Mouse (Mus musculus): ENCODE results near the gene Arfgef3. TPM values are rescaled to one million over a fixed set of nuclear protein-coding genes. Genes with fewer than 3 reads are reported as not detected.

Gene Arfgef3
- total RNA-seq (2021), result under 1 TPM; 0.31 to 0.48 TPM

DNA sequence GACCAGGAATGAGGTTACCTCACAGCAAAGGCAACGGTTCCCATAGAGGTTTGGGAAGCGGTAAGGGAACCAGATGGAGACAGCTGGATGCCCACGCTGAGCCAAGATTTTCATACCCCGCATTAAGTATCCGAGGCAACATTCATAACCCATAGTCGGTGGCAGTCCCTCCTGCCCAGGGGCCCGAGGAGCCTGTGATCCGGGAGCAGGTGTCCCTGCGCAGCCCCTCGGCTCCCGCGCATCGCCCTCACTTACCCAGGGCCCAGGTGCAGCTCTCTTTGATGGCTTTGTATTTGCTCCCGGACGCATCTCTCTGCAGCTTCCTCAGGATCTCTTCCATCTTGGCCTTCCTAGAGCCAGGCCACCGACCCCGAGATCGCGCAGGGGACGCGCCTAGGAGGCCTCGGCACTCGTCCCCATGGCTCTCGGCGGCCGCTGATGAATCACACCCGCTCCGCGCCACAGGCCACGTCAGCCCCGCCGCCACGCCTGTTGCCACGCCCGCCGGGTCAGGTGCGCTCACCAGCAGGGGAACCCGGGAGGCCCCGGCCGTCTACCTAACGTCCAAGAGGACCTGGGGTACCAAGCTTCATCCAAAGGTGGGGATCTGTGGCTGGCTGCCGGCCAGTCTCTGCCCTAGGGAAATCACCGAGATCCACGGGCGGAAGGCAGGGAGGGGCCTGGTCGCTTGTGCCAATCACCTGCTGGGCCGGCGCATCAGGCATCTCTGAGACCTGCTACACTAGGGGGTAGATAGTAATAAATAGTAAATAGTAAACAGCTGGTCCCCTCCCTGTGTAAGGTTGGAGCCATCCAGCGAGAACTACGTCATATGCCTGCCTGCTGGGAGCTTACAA, at the start of gene Arfgef3:
Gene Arfgef3 (minus strand): TSS at position 664 of the 857 bp plus-strand sequence.
- intact Hi-C loops (cut with DNase I), result no loop called here
- peak; percentile 13 for DNase-seq (ENCODE audit: low spot score)

DNA sequence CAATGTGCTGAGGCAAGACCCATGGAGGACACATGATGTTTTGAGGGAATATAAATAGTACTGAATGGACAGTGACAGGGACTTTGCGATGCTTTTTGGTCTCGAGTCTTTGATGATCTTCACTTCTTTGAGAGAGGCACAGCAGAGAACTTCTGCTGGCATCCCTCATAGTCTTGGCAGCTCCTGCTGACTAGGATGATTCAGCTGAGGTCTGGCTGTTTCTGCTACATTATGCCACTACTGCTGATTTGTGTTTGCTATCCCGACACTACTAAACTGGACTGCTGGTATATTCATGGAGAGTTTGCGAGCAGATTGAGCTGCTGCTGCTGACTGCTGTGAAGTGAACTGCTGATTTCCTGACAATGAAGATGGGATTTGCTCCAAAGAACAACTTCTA, 46.3 kb upstream of the Arfgef3 start:
- DNase-seq (ENCODE audit: low spot score), result no peak
- intact Hi-C loops (cut with DNase I), result no loop called here

DNA sequence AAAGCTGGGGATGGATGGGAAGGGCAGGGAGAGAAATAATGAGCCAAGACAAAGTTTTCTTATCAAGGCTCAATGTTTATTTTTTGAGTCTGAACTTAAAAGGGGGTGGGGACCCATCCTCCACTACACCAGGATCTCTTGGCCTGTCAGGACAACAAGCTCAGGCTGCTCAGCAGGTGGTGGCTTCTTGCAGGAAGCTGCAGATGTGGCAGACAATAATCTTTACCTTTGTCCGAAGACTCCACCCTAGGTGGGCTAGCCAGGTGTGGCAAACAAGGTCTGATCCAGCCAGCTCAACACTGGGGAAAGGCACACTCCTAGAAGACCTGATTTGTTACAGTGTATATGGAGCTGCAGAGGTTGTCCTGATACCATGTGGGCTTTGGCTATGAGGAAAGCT, 44.9 kb upstream of the Arfgef3 start:
- no peak for DNase-seq (ENCODE audit: low spot score)

DNA sequence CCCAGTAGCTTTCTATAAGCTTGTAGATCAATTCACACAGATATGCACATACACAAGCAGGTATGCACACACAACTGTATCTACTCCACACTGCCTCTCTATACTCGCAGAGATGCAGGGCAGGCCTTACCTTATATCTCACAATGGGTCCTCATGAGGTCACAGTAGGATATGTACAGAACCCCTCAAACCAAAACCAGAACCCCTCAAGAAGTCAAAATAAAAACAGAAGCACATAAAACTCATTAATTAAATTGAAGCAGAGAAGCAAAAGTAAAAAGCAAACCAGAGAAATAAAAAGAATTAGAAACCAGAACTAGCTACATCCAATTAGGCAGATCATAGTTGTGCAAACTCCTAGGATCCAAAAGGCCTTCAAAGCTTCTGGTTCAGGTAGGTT, 42.9 kb upstream of the Arfgef3 start, which contains the start of gene Gm4922:
Gene Gm4922 (minus strand): TSS at position 101 of the 400 bp plus-strand sequence.
- intact Hi-C loops (cut with DNase I), result no loop called here

More for the DNA sequence above, 44.9 kb upstream of the Arfgef3 start:
- intact Hi-C loops (cut with DNase I), result no loop called here

GRCm38 (mm10) chr10:18777546-18777945, 33.8 kb upstream of the Arfgef3 start:
- no peak for DNase-seq (ENCODE audit: low spot score)
- intact Hi-C loops (cut with DNase I), result no loop called here

More for the DNA sequence above, 42.9 kb upstream of the Arfgef3 start, which contains the start of gene Gm4922:
- no peak for DNase-seq (ENCODE audit: low spot score)

DNA sequence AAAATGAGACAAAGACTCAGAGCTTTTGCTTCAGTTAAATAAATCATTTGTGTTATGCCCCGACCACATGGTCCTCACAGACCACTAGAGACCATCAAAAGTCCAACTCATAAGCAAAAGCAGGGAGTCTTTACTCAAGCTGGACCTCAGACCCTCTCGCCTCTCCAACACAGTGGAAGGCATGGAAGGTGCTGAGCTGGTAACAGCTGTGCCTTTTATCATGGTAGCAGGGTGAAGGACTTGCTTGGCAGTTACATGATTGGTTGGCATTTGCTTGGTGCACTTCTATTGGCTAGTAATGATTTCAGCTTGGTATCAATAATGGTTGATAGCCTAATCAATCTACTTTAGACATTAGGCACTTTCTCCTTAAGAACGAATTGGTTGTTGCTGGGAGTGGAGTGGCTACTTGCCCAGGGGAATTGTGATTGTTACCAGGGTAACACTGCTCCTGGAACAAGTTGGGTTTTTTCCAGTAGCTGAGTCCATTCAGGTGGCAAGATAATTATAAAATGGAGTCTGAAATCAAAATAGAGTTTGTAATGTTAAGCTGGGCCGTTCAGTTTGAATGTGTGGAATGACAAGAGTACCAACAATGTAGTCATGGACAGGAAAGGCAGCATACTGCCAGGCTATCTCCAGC, 28.9 kb upstream of the Arfgef3 start:
- intact Hi-C loops (cut with DNase I), result loop anchor here (5.0 kb wide), 1 partner anchor 45 kb away; no protein-coding TSS in a partner anchor
- DNase-seq (ENCODE audit: low spot score), result no peak

GRCm38 (mm10) chr10:18769909-18770308, 26.2 kb upstream of the Arfgef3 start:
- DNase-seq (ENCODE audit: low spot score), result no peak
- intact Hi-C loops (cut with DNase I), result loop anchor here (5.0 kb wide), 1 partner anchor 47 kb away; no protein-coding TSS in a partner anchor

GRCm38 (mm10) chr10:18760241-18760640, 16.5 kb upstream of the Arfgef3 start:
- intact Hi-C loops (cut with DNase I), result loop anchor here (2.0 to 5.0 kb wide), 2 partner anchors 81 to 142 kb away; no protein-coding TSS in a partner anchor
- no peak for DNase-seq (ENCODE audit: low spot score)

- DNase-seq (ENCODE audit: low spot score), result no peak
- intact Hi-C loops (cut with DNase I), result no loop called here
These were observed 6.3 kb upstream of the Arfgef3 start for GRCm38 (mm10) chr10:18750057-18750456.

DNA sequence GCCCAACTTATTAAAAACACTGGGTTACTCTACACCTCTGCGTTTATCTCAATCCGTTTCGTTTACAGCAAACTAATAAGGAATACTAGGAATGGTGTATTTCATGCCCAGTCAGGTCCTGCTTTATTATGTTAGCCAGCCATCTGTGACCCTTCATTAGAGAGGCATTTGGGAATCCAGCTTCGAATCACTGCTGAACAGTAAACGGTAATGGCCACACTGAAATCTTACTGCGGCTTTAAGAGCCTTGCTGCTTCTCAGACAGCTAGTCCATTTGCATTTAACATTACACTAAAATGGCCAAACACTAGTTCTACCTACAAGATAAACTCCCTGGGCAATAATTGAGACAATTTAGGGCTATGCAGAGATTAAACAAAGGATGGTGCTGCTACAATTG, 1.7 kb downstream of the Arfgef3 start:
- DNase-seq (ENCODE audit: low spot score), result no peak

GRCm38 (mm10) chr10:18741024-18741423, 2.7 kb downstream of the Arfgef3 start:
- intact Hi-C loops (cut with DNase I), result no loop called here
- no peak for DNase-seq (ENCODE audit: low spot score)

More for the DNA sequence above, 1.7 kb downstream of the Arfgef3 start:
- intact Hi-C loops (cut with DNase I), result no loop called here

DNA sequence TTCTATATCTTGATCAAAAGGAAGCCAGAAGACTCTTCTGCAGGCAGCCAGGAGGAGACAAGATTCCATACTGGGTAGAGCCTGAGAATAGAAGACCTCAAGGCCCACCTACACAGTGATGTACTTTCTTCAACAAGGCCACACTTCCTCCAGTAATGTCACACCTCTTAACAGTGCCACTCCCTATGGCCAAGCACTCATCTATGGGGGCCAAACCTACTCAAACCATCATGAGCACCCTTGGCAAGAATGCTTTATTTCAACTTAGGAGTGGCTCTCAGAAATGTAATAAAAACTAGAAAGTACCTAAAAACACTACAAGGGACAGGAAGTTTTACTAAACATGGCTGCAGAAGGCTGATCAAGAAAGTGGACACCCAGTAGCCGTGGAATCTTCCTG, 15.2 kb downstream of the Arfgef3 start:
- DNase-seq (ENCODE audit: low spot score), result no peak

DNA sequence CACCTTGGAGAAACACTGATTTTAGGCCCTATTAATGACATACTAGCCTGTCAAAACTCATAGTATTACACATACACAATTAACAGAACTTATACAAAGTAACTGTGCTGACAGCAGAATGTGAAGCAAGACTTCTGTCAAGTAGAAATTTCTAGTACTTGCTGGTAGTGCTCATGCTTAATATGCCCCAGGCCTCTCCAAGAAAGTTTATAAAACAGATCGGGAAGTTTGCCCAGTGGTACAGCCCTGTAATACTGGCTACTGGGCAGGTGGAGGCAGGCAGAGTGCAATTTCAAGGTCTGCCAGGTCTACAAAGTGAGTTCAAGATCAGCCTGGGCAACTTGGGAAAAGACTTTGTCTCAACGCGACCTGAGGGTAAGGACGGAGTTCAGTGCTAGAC, 32.3 kb downstream of the Arfgef3 start:
- no peak for DNase-seq (ENCODE audit: low spot score)
- intact Hi-C loops (cut with DNase I), result no loop called here

More for the DNA sequence above, 15.2 kb downstream of the Arfgef3 start:
- intact Hi-C loops (cut with DNase I), result no loop called here

GRCm38 (mm10) chr10:18710949-18711348, 32.8 kb downstream of the Arfgef3 start:
- no peak for DNase-seq (ENCODE audit: low spot score)
- intact Hi-C loops (cut with DNase I), result no loop called here

- no peak for DNase-seq (ENCODE audit: low spot score)
- intact Hi-C loops (cut with DNase I), result no loop called here
These were observed 33.9 kb downstream of the Arfgef3 start for GRCm38 (mm10) chr10:18709836-18710235.

DNA sequence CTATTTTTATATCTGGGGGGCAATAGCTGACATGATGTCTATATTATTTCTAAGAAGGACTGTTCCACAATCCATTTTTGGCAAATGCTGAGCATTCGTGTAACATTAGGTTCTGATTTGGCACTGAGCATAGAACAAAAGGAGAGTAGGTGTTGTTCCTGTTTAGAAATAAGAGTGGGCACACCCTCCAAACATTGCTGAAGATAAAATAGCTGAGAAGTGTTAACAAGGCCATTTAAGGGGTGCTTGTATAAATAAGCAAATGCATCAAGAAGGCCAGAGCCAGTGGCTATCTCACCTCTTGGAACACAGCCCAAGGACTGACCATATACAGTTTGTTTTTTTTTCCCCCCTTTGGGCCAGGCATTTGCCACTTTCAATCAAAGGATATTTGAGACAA, 35.1 kb downstream of the Arfgef3 start:
- intact Hi-C loops (cut with DNase I), result no loop called here

DNA sequence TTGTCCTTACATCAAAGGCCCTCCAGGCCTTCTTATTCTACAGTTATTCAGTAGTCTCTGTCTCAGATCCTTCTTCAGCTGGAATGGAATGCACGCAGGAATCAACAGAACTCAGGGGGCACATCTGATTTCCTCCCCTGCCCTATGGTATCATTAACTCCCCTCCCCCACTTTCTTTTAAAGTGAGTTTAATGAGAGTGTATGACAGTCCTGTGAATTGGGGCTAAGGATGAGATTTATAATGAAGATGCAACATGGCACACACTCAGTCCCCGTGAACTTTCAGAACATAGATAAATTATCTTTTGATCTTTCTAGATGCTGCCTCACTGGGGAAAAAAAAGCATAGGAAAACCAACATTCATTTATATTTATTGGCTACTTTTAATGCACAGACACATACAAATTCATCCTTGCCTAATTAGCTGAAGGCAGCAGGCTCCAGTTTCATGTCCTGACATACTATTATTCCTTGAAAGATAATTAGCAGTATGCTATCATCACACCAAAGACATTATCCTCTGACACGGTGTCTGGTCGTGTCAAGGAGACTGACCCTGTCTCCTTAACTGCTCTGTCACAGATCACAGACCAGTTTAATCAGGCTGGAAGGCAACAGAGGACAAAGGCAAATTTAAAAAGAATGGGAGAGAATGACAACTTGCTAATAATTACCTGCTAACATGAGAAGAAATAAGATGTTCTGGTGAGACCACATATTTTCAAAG, 39.2 kb downstream of the Arfgef3 start:
- no peak for DNase-seq (ENCODE audit: low spot score)
- intact Hi-C loops (cut with DNase I), result no loop called here

More for the DNA sequence above, 35.1 kb downstream of the Arfgef3 start:
- DNase-seq (ENCODE audit: low spot score), result no peak

GRCm38 (mm10) chr10:18701517-18701916, 42.2 kb downstream of the Arfgef3 start:
- intact Hi-C loops (cut with DNase I), result no loop called here
- DNase-seq (ENCODE audit: low spot score), result no peak

DNA sequence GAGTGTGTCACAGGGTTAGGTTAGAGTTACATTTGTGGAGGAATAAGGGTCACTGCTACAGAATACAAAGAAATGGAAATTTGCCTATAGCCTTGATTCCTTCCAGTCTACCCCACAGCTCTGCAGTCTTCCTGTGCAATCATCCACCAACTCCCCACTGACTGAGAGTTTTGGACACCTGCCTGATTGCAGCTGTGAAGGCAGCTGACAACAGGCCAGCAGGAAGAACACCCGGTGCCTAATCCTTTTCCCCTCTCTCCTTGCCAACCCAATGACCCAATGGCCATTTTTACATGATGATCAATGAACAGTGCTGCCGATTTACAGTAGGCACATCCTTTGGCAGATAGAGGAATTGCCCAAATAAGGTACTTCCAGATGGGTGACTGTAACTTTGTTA, 43.6 kb downstream of the Arfgef3 start:
- intact Hi-C loops (cut with DNase I), result no loop called here
- no peak for DNase-seq (ENCODE audit: low spot score)

DNA sequence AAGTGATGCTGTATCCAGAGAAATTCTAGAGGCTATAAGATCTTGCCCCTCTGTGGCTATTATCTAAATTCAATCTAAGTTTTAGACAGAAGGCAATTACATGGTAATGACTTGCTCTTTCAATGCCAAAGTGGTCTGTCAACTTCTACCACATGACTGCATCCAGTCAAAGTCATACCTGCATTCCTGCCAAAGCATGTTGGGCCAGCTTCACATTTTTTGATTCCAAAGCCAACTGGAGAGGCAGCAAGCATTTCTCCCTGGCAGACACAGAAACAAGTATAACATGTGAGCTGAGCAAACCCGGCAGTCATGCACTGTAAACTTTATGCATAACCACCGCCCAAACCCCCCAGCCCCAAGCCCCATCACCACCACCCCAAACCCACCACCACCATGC, 44.6 kb downstream of the Arfgef3 start:
- intact Hi-C loops (cut with DNase I), result no loop called here
- DNase-seq (ENCODE audit: low spot score), result no peak

Data from heart, postnatal 25 days (tissue).